ENCODE assay signal across 18 mouse cellular contexts in genomic region chr4:138141358-138141757, GRCm38 (mm10).
DNase-seq lines count a peak whose midpoint lies in the region; ATAC-seq and TF ChIP-seq lines count a peak whose summit lies in the region.
"Had no signal": no experiment of that assay in that cellular context is flagged by ENCODE, and none has a peak within 500 bp of the region (broad histone marks: within the 10 kb centered on the region; RNA-seq: fewer than 3 reads in every experiment).

No protein-coding gene starts in this region.

- peak overlapping the region; percentile 58 for H3K27ac ChIP-seq in heart, embryonic 13.5 days (replicated peaks)
- 0 out of 2 replicates have a peak overlapping the region, but pooled peaks have one; percentile 26 for H3K27ac ChIP-seq in limb, embryonic 14.5 days (replicated peaks; ENCODE audit: low read depth, low read length)
- no peak overlapping the region for H3K27ac ChIP-seq in limb, embryonic 10.5 days
- H3K27ac ChIP-seq: liver, embryonic 14.5 days; neural tube, embryonic 12.5 days had no signal

- 83% methylated on average over 7 of the region's 7 CpGs for WGBS in heart, embryonic 13.5 days
- WGBS in limb, embryonic 14.5 days, result 77% methylated on average over 7 of the region's 7 CpGs
- WGBS in limb, embryonic 10.5 days, result 94% methylated on average over 7 of the region's 7 CpGs

- no peak overlapping the region for H3K9ac ChIP-seq in heart, embryonic 13.5 days
- no peak overlapping the region for H3K9ac ChIP-seq in limb, embryonic 14.5 days (ENCODE audit: low read depth, low read length, severe bottlenecking)
- H3K9ac ChIP-seq: hindbrain, embryonic 12.5 days; liver, embryonic 14.5 days; neural tube, embryonic 12.5 days had no signal

- peaks cover 30% of the 10 kb centered on the region for H3K4me1 ChIP-seq in heart, embryonic 13.5 days
- no peaks in the 10 kb centered on the region for H3K4me1 ChIP-seq in limb, embryonic 14.5 days (ENCODE audit: control insufficient read depth, insufficient read depth, low read length)
- H3K4me1 ChIP-seq in limb, embryonic 10.5 days, result no peaks in the 10 kb centered on the region

- no peak overlapping the region for H3K4me3 ChIP-seq in heart, embryonic 13.5 days
- H3K4me3 ChIP-seq in limb, embryonic 14.5 days (replicated peaks; ENCODE audit: low read length), result no peak overlapping the region
- no peak overlapping the region for H3K4me3 ChIP-seq in limb, embryonic 10.5 days
- H3K4me3 ChIP-seq: hindbrain, embryonic 12.5 days; neural tube, embryonic 12.5 days had no signal

- no peaks in the 10 kb centered on the region for H3K9me3 ChIP-seq in heart, embryonic 13.5 days
- no peaks in the 10 kb centered on the region for H3K9me3 ChIP-seq in limb, embryonic 14.5 days (ENCODE audit: control insufficient read depth, low read length)
- no peaks in the 10 kb centered on the region for H3K9me3 ChIP-seq in limb, embryonic 10.5 days (replicated peaks)
- H3K9me3 ChIP-seq: hindbrain, embryonic 12.5 days; neural tube, embryonic 12.5 days had no signal

- TF ChIP-seq POLR2A in limb, embryonic 14.5 days (IDR thresholded peaks at IDR 0.05; ENCODE audit: borderline replicate concordance, extremely low read depth, insufficient read depth, insufficient read length), result no peak

- DNase-seq in heart, postnatal 36 days, result no peak
- DNase-seq in limb, embryonic 14.5 days (ENCODE audit: low spot score), result no peak
- DNase-seq in limb, embryonic 10.5 days (ENCODE audit: low spot score), result no peak
- peak; percentile 40 to 53 for DNase-seq in heart, postnatal 10 days
- DNase-seq in lung, postnatal 4 days, result peak; percentile 10 to 28
- DNase-seq in ovary, postnatal 36 days (ENCODE audit: low spot score), result no peak
- no peak for DNase-seq in natural killer cell, adult 2 months (ENCODE audit: low spot score in 2 of 2)
- DNase-seq: B cell, adult 2 months; cerebellum, adult 9-11 months; embryo, embryonic 11 days; left cerebral cortex, postnatal 4 days; right cerebral cortex, postnatal 25 days; thymus, adult 2 months had no signal

- H3K36me3 ChIP-seq in heart, embryonic 13.5 days, result peaks cover 7% of the 10 kb centered on the region; the same call in 1 of the 2 replicates
- H3K36me3 ChIP-seq in limb, embryonic 14.5 days (ENCODE audit: control insufficient read depth, insufficient read depth, low read length), result peaks cover 25% of the 10 kb centered on the region
- peaks cover 60% of the 10 kb centered on the region for H3K36me3 ChIP-seq in limb, embryonic 10.5 days

- intact Hi-C loops in heart, postnatal 36 days (cut with DNase I), result no loop called here
- intact Hi-C loops in heart, postnatal 10 days (cut with DNase I), result no loop called here

- ATAC-seq in heart, embryonic 13.5 days (ENCODE audit: extremely low read depth, insufficient number of reproducible peaks, low FRiP score, low TSS enrichment), result no peak
- no peak for ATAC-seq in limb, embryonic 14.5 days (ENCODE audit: low FRiP score, low read depth)
- ATAC-seq: Patski had no signal

- H3K27me3 ChIP-seq in heart, embryonic 13.5 days (replicated peaks), result no peaks in the 10 kb centered on the region
- no peaks in the 10 kb centered on the region for H3K27me3 ChIP-seq in limb, embryonic 14.5 days (ENCODE audit: control insufficient read depth, insufficient read depth, low read length)
- no peaks in the 10 kb centered on the region for H3K27me3 ChIP-seq in limb, embryonic 10.5 days (ENCODE audit: low read depth, poor library complexity, severe bottlenecking)
- H3K27me3 ChIP-seq: hindbrain, embryonic 12.5 days; neural tube, embryonic 12.5 days; Patski had no signal

- H3K4me2 ChIP-seq in heart, embryonic 13.5 days, result no peak overlapping the region
- no peak overlapping the region for H3K4me2 ChIP-seq in limb, embryonic 14.5 days (replicated peaks; ENCODE audit: low read depth, low read length, severe bottlenecking)
- H3K4me2 ChIP-seq: hindbrain, embryonic 12.5 days; neural tube, embryonic 12.5 days had no signal

Comparison
In these comparisons a context has a peak if more than half of its experiments do, and no peak if none do; other contexts are left out.
1. DNase-seq: peak in heart, postnatal 10 days (2 of 2) and lung, postnatal 4 days (2 of 2); none in heart, postnatal 36 days (0 of 2), limb, embryonic 14.5 days (single experiment), limb, embryonic 10.5 days (single experiment), ovary, postnatal 36 days (single experiment) and natural killer cell, adult 2 months (0 of 2).